14 mouse cellular contexts compared by ENCODE assay signal in the genomic region with DNA sequence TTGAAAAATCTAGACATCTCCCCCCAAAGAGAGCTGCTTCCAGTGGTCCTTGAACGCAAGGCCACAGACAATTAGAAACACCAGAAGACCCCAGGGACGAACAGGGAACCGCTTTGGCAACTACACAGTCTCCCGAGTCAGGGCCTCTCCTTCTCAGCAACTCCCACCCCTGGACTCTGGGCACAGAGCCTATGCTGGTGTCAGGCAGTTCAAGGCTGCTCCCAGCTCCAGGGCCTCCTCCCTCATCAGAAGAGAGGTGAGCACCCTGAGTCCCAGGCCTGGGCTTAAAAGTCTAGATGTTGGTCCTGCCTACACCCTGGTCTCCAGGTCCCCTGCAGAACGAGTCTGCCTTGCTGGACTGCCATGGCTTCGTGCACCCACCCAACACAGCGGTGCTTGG. TPM values are rescaled to one million over a fixed set of nuclear protein-coding genes. Genes with fewer than 3 reads are reported as not detected.
DNase-seq lines count a peak whose midpoint lies in the region; ATAC-seq lines count a peak whose summit lies in the region.
"Had no signal": no experiment of that assay in that cellular context is flagged by ENCODE, and none has a peak within 500 bp of the region (broad histone marks: within the 10 kb centered on the region; RNA-seq: fewer than 3 reads in every experiment).

No protein-coding gene starts in this region.

- H3K9me3 ChIP-seq in hindbrain, embryonic 13.5 days, result no peaks in the 10 kb centered on the region
- no peaks in the 10 kb centered on the region for H3K9me3 ChIP-seq in hindbrain, embryonic 14.5 days (ENCODE audit: control insufficient read depth, low read length)
- H3K9me3 ChIP-seq in embryonic facial prominence, embryonic 10.5 days, result no peaks in the 10 kb centered on the region
- H3K9me3 ChIP-seq: embryonic facial prominence, embryonic 12.5 days; heart, embryonic 15.5 days; limb, embryonic 12.5 days had no signal

- H3K27me3 ChIP-seq in hindbrain, embryonic 13.5 days, result no peaks in the 10 kb centered on the region
- H3K27me3 ChIP-seq in hindbrain, embryonic 14.5 days (ENCODE audit: control insufficient read depth, insufficient read depth, low read length), result no peaks in the 10 kb centered on the region
- no peaks in the 10 kb centered on the region for H3K27me3 ChIP-seq in embryonic facial prominence, embryonic 10.5 days (replicated peaks; ENCODE audit: low read depth, poor library complexity, severe bottlenecking)
- H3K27me3 ChIP-seq: embryonic facial prominence, embryonic 12.5 days; heart, embryonic 15.5 days; limb, embryonic 12.5 days had no signal

- 79% methylated on average over 7 of the region's 7 CpGs for WGBS in hindbrain, embryonic 13.5 days
- 65% methylated on average over 7 of the region's 7 CpGs for WGBS in hindbrain, embryonic 14.5 days
- 87% methylated on average over 7 of the region's 7 CpGs for WGBS in embryonic facial prominence, embryonic 10.5 days

- H3K4me2 ChIP-seq in hindbrain, embryonic 13.5 days, result no peak overlapping the region
- H3K4me2 ChIP-seq in hindbrain, embryonic 14.5 days (replicated peaks), result no peak overlapping the region
- H3K4me2 ChIP-seq: embryonic facial prominence, embryonic 12.5 days; heart, embryonic 15.5 days; limb, embryonic 12.5 days had no signal

- DNase-seq in hindbrain, embryonic 14.5 days (ENCODE audit: low spot score), result no peak
- DNase-seq in ovary, adult 18-20 months (ENCODE audit: low spot score), result peak; percentile 72
- DNase-seq in ovary, postnatal 10 days (ENCODE audit: low spot score), result no peak
- DNase-seq in embryonic facial prominence, embryonic 10.5 days (ENCODE audit: low spot score), result no peak
- peak; percentile 84 for DNase-seq in testis, postnatal 10 days (ENCODE audit: low spot score)
- no peak for DNase-seq in urinary bladder, postnatal 10 days (ENCODE audit: low spot score)
- DNase-seq: cerebellum, adult 18-20 months; gastrocnemius, postnatal 36 days; kidney, adult 9 months had no signal

- H3K27ac ChIP-seq in hindbrain, embryonic 13.5 days, result peak overlapping the region; percentile 35; the same call in 1 of the 2 replicates
- no peak overlapping the region for H3K27ac ChIP-seq in hindbrain, embryonic 14.5 days
- H3K27ac ChIP-seq in embryonic facial prominence, embryonic 10.5 days (replicated peaks), result 0 out of 2 replicates have a peak overlapping the region, but pooled peaks have one; percentile 51
- H3K27ac ChIP-seq: embryonic facial prominence, embryonic 12.5 days; heart, embryonic 15.5 days; limb, embryonic 12.5 days; macrophage had no signal

- H3K4me1 ChIP-seq in hindbrain, embryonic 13.5 days (replicated peaks), result peaks cover 79% of the 10 kb centered on the region
- peaks cover 53% of the 10 kb centered on the region for H3K4me1 ChIP-seq in hindbrain, embryonic 14.5 days (replicated peaks; ENCODE audit: control insufficient read depth, insufficient read depth, low read length)
- peaks cover 73% of the 10 kb centered on the region for H3K4me1 ChIP-seq in embryonic facial prominence, embryonic 10.5 days

- H3K9ac ChIP-seq in hindbrain, embryonic 13.5 days, result 0 out of 2 replicates have a peak overlapping the region, but pooled peaks have one; percentile 29
- H3K9ac ChIP-seq in hindbrain, embryonic 14.5 days, result no peak overlapping the region
- H3K9ac ChIP-seq: embryonic facial prominence, embryonic 12.5 days; heart, embryonic 15.5 days; limb, embryonic 12.5 days had no signal

- H3K36me3 ChIP-seq in hindbrain, embryonic 13.5 days, result peaks cover 36% of the 10 kb centered on the region
- peaks cover 38% of the 10 kb centered on the region for H3K36me3 ChIP-seq in hindbrain, embryonic 14.5 days (replicated peaks; ENCODE audit: control insufficient read depth, insufficient read depth)
- H3K36me3 ChIP-seq in embryonic facial prominence, embryonic 10.5 days (replicated peaks), result peaks cover 87% of the 10 kb centered on the region

- ATAC-seq in hindbrain, embryonic 13.5 days (ENCODE audit: low FRiP score), result no peak
- ATAC-seq in hindbrain, embryonic 14.5 days (ENCODE audit: low FRiP score), result no peak

- no peak overlapping the region for H3K4me3 ChIP-seq in hindbrain, embryonic 13.5 days
- H3K4me3 ChIP-seq in hindbrain, embryonic 14.5 days (replicated peaks; ENCODE audit: low read length), result no peak overlapping the region
- H3K4me3 ChIP-seq in embryonic facial prominence, embryonic 10.5 days, result no peak overlapping the region
- H3K4me3 ChIP-seq: embryonic facial prominence, embryonic 12.5 days; heart, embryonic 15.5 days; limb, embryonic 12.5 days had no signal

RNA-seq across cellular contexts. Expression of a gene that starts 10.7 kb away (rescaled TPM):
- polyA plus RNA-seq in hindbrain, embryonic 13.5 days (2015; fragmentation: Nextera tagmentation; extraction: Ambion mirVana), result 79.7 and 82.0 TPM in 2 replicates
- 67.1 and 68.2 TPM in 2 replicates for polyA plus RNA-seq in hindbrain, embryonic 14.5 days (2014; fragmentation: Nextera tagmentation; extraction: Ambion mirVana)
- 88.2 and 95.5 TPM in 2 replicates for polyA plus RNA-seq in embryonic facial prominence, embryonic 10.5 days (2016; fragmentation: Nextera tagmentation; extraction: Ambion mirVana)

Comparison
In these comparisons a context has a peak if more than half of its experiments do, and no peak if none do; other contexts are left out.
1. DNase-seq: peak in ovary, adult 18-20 months (single experiment) and testis, postnatal 10 days (single experiment); none in hindbrain, embryonic 14.5 days (single experiment), ovary, postnatal 10 days (single experiment), embryonic facial prominence, embryonic 10.5 days (single experiment) and urinary bladder, postnatal 10 days (single experiment).